Mouse (Mus musculus): Measurements from ENCODE around the gene Ltb4r1.

Gene Ltb4r1

GRCm38 (mm10) chr14:55765696-55766095, at the start of gene Ltb4r1:
Gene Ltb4r1 (plus strand): TSS chr14:55765962.
- no peak for DNase-seq (ENCODE audit: extremely low read depth, low read depth, low spot score)

- no peak for DNase-seq (ENCODE audit: extremely low read depth, low read depth, low spot score)
Observed at GRCm38 (mm10) chr14:55716271-55716670, 49.5 kb upstream of the Ltb4r1 start.

- no peak for DNase-seq (ENCODE audit: extremely low read depth, low read depth, low spot score)
Observed at GRCm38 (mm10) chr14:55716884-55717283, 48.9 kb upstream of the Ltb4r1 start.

GRCm38 (mm10) chr14:55719737-55720136, 46.0 kb upstream of the Ltb4r1 start:
- no peak for DNase-seq (ENCODE audit: extremely low read depth, low read depth, low spot score)

GRCm38 (mm10) chr14:55720666-55721065, 45.1 kb upstream of the Ltb4r1 start:
- no peak for DNase-seq (ENCODE audit: extremely low read depth, low read depth, low spot score)

- DNase-seq (ENCODE audit: extremely low read depth, low read depth, low spot score): no peak
Observed at GRCm38 (mm10) chr14:55721076-55721475, 44.7 kb upstream of the Ltb4r1 start.

GRCm38 (mm10) chr14:55721700-55722437, 43.9 kb upstream of the Ltb4r1 start, which contains the start of gene Rabggta:
Gene Rabggta (minus strand): TSS chr14:55722263.
- no peak for DNase-seq (ENCODE audit: extremely low read depth, low read depth, low spot score)

- DNase-seq (ENCODE audit: extremely low read depth, low read depth, low spot score): no peak
Observed at GRCm38 (mm10) chr14:55722438-55722945, 43.3 kb upstream of the Ltb4r1 start.

GRCm38 (mm10) chr14:55723433-55723832, 42.3 kb upstream of the Ltb4r1 start:
- DNase-seq (ENCODE audit: extremely low read depth, low read depth, low spot score): no peak

- no peak for DNase-seq (ENCODE audit: extremely low read depth, low read depth, low spot score)
Observed at GRCm38 (mm10) chr14:55724411-55724871, 41.3 kb upstream of the Ltb4r1 start.

GRCm38 (mm10) chr14:55726261-55726660, 39.5 kb upstream of the Ltb4r1 start:
- DNase-seq (ENCODE audit: extremely low read depth, low read depth, low spot score): no peak

- no peak for DNase-seq (ENCODE audit: extremely low read depth, low read depth, low spot score)
Observed at GRCm38 (mm10) chr14:55727889-55728685, 37.7 kb upstream of the Ltb4r1 start.

- no peak for DNase-seq (ENCODE audit: extremely low read depth, low read depth, low spot score)
Observed at GRCm38 (mm10) chr14:55730116-55730515, 35.6 kb upstream of the Ltb4r1 start.

- DNase-seq (ENCODE audit: extremely low read depth, low read depth, low spot score): no peak
Observed at GRCm38 (mm10) chr14:55730531-55731032, 35.2 kb upstream of the Ltb4r1 start.

- no peak for DNase-seq (ENCODE audit: extremely low read depth, low read depth, low spot score)
Observed at GRCm38 (mm10) chr14:55733889-55734288, 31.9 kb upstream of the Ltb4r1 start.

GRCm38 (mm10) chr14:55734869-55735268, 30.9 kb upstream of the Ltb4r1 start:
- DNase-seq (ENCODE audit: extremely low read depth, low read depth, low spot score): no peak

GRCm38 (mm10) chr14:55735334-55735733, 30.4 kb upstream of the Ltb4r1 start:
- DNase-seq (ENCODE audit: extremely low read depth, low read depth, low spot score): no peak

GRCm38 (mm10) chr14:55735758-55736157, 30.0 kb upstream of the Ltb4r1 start:
- no peak for DNase-seq (ENCODE audit: extremely low read depth, low read depth, low spot score)

- no peak for DNase-seq (ENCODE audit: extremely low read depth, low read depth, low spot score)
Observed at GRCm38 (mm10) chr14:55737086-55737687, 28.6 kb upstream of the Ltb4r1 start.

- DNase-seq (ENCODE audit: extremely low read depth, low read depth, low spot score): no peak
Observed at GRCm38 (mm10) chr14:55743711-55744110, 22.1 kb upstream of the Ltb4r1 start.

- DNase-seq (ENCODE audit: extremely low read depth, low read depth, low spot score): no peak
Observed at GRCm38 (mm10) chr14:55745180-55745860, 20.4 kb upstream of the Ltb4r1 start, which contains the start of the genes Dhrs1 and Nop9. Gene Dhrs1 (minus strand): TSS chr14:55745690. Gene Nop9 (plus strand): TSS chr14:55745693.
